Mouse (Mus musculus) gastrocnemius, postnatal 36 days (tissue): ENCODE data around the gene Rin2. TPM values are rescaled to one million over a fixed set of nuclear protein-coding genes. Genes with fewer than 3 reads are reported as not detected.
"Not testable (repeated sequence)": the region's sequence is repeated elsewhere in the genome, so short reads cannot be mapped to it uniquely, and the experiment has no call there.

Source experiments
- DNase-seq, 2 experiments: peaks; one replicate each; pipeline ENCODE4 v3.0.0; 2022
- intact Hi-C: fragments of 180-260 bp; cut with DNase I; formaldehyde crosslinking; loops from one replicate; pipeline ENCODE4 v1.15.1; 2025
- total RNA-seq, 2 experiments: library from RNA; stranded (reverse); gene quantifications; 2 replicates each; pipeline ENCODE4 v1.2.3; 2021

The Rin2 gene
- total RNA-seq, 2 experiments from 2014 or later: 10.2 to 11.5 TPM

GRCm38 (mm10) chr2:145882398-145882797, 207.4 kb downstream of the Rin2 start:
- intact Hi-C loops: no loop called here
- no peak for DNase-seq

- intact Hi-C loops: no loop called here
- DNase-seq: peak in 1 of 2 experiments; percentile 37
Measured at GRCm38 (mm10) chr2:145884036-145884912, 209.3 kb downstream of the Rin2 start.

GRCm38 (mm10) chr2:145884913-145885785, 210.1 kb downstream of the Rin2 start:
- peak; percentile 56 to 65 for DNase-seq
- intact Hi-C loops: no loop called here

- intact Hi-C loops: no loop called here
Measured at GRCm38 (mm10) chr2:145887937-145888765, 213.1 kb downstream of the Rin2 start.

GRCm38 (mm10) chr2:145888766-145889480, 213.9 kb downstream of the Rin2 start:
- intact Hi-C loops: no loop called here
- no peak for DNase-seq

More at GRCm38 (mm10) chr2:145887937-145888765, 213.1 kb downstream of the Rin2 start:
- peak; percentile 57 to 58 for DNase-seq

- intact Hi-C loops: no loop called here
- DNase-seq: no peak
Measured at GRCm38 (mm10) chr2:145890571-145890970, 215.6 kb downstream of the Rin2 start.

- no peak for DNase-seq
Measured at GRCm38 (mm10) chr2:145893756-145894155, 218.7 kb downstream of the Rin2 start.

GRCm38 (mm10) chr2:145898106-145898505, 223.1 kb downstream of the Rin2 start:
- DNase-seq: no peak
- intact Hi-C loops: no loop called here

More at GRCm38 (mm10) chr2:145893756-145894155, 218.7 kb downstream of the Rin2 start:
- intact Hi-C loops: no loop called here

- intact Hi-C loops: not testable (repeated sequence)
Measured at GRCm38 (mm10) chr2:145900318-145900717, 225.3 kb downstream of the Rin2 start.

GRCm38 (mm10) chr2:145901861-145902260, 226.8 kb downstream of the Rin2 start, which contains the start of gene Naa20:
TSS of gene Naa20 (plus strand) at chr2:145902099.
- DNase-seq: no peak
- intact Hi-C loops: no loop called here

More at GRCm38 (mm10) chr2:145900318-145900717, 225.3 kb downstream of the Rin2 start:
- DNase-seq: not testable (repeated sequence)

GRCm38 (mm10) chr2:145903061-145903901, 228.3 kb downstream of the Rin2 start:
- DNase-seq: peak; percentile 84 to 85
- intact Hi-C loops: no loop called here

- intact Hi-C loops: no loop called here
- DNase-seq: no peak
Measured at GRCm38 (mm10) chr2:145903983-145904616, 229.1 kb downstream of the Rin2 start.

- intact Hi-C loops: loop anchor here (5.0 kb wide), 1 partner anchor 208 kb away; no protein-coding TSS in a partner anchor
- no peak for DNase-seq
Measured at GRCm38 (mm10) chr2:145905156-145905555, 230.1 kb downstream of the Rin2 start.

- DNase-seq: not testable (repeated sequence)
- intact Hi-C loops: loop anchor here (5.0 kb wide), 1 partner anchor 209 kb away; no protein-coding TSS in a partner anchor
Measured at GRCm38 (mm10) chr2:145905884-145906283, 230.9 kb downstream of the Rin2 start.

- no peak for DNase-seq
- intact Hi-C loops: no loop called here
Measured at GRCm38 (mm10) chr2:145920941-145921650, 246.1 kb downstream of the Rin2 start.

GRCm38 (mm10) chr2:145934339-145935231, 259.6 kb downstream of the Rin2 start, which contains the start of the genes Cfap61 and Crnkl1:
TSS of gene Cfap61 (plus strand) at chr2:145934784.
TSS of gene Crnkl1 (minus strand) at chr2:145935014.
- intact Hi-C loops: no loop called here
- peak; percentile 85 to 93 for DNase-seq
